9 mouse cellular contexts compared by ENCODE assay signal in the genomic region with DNA sequence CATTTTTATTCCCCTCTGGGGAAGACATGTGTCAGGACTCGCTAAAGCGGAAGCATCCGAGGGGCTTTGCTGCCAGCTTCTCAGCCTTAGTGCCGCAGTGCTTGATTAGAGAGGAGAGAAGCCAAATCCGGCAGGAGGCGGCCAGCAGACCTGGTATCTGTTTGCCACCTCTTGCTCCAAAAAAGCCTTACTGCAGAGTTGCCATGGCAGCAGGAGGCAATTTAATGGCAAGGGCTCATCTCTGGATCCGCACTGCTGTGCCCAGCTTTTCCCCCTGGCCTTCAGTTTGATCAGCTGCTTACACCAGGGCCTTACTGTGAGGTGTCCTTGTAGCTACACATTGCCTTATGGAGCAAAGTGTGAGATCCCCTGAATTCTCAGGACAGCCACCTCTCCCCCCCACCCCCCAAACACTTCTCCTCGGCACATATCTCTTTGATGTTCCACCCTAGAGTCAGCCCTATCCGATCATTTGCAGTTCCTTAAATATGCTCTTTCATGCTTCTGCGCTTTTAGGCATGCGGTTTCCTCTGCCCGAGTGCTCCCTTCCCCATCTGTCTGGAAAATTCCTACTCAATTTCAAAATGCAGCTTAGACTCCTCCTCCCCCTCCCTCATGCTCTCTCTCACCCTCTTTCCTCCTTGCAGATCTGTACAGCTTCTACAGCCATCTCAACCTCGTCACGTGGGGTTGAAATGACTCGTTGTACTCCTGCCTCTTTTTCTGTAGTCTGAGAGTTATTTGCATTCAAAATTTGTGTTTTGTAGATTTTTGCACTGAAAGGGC.
DNase-seq lines count a peak whose midpoint lies in the region; ATAC-seq and TF ChIP-seq lines count a peak whose summit lies in the region.
"Had no signal": no experiment of that assay in that cellular context is flagged by ENCODE, and none has a peak within 500 bp of the region (broad histone marks: within the 10 kb centered on the region; RNA-seq: fewer than 3 reads in every experiment).

No protein-coding gene starts in this region.

- H3K4me3 ChIP-seq in heart, embryonic 16.5 days (ENCODE audit: low read length), result no peak overlapping the region
- H3K4me3 ChIP-seq in layer of hippocampus, adult 2 months, result peak overlapping the region; percentile 1
- H3K4me3 ChIP-seq in stomach, embryonic 16.5 days (replicated peaks; ENCODE audit: low read length), result no peak overlapping the region
- H3K4me3 ChIP-seq: stomach, embryonic 15.5 days had no signal

- H3K9me3 ChIP-seq in heart, embryonic 16.5 days (replicated peaks; ENCODE audit: control insufficient read depth, low read length), result no peaks in the 10 kb centered on the region
- H3K9me3 ChIP-seq in stomach, embryonic 16.5 days (replicated peaks; ENCODE audit: control insufficient read depth, low read length), result no peaks in the 10 kb centered on the region
- H3K9me3 ChIP-seq: stomach, embryonic 15.5 days had no signal

- H3K4me2 ChIP-seq in heart, embryonic 16.5 days (ENCODE audit: low read depth, low read length), result no peak overlapping the region
- H3K4me2 ChIP-seq in stomach, embryonic 16.5 days (ENCODE audit: low read depth, low read length), result no peak overlapping the region
- H3K4me2 ChIP-seq: stomach, embryonic 15.5 days had no signal

- no peak overlapping the region for H3K27ac ChIP-seq in heart, embryonic 16.5 days (ENCODE audit: low read length)
- peak overlapping the region; percentile 95 for H3K27ac ChIP-seq in layer of hippocampus, adult 2 months
- H3K27ac ChIP-seq in stomach, embryonic 16.5 days (ENCODE audit: low read length), result peak overlapping the region; percentile 7; the same call in 1 of the 2 replicates
- H3K27ac ChIP-seq: stomach, embryonic 15.5 days had no signal

- 39% methylated on average over 15 of the region's 15 CpGs for WGBS in heart, embryonic 16.5 days
- 47% methylated on average over 15 of the region's 15 CpGs for WGBS in stomach, embryonic 16.5 days

- peak; percentile 46; the same call in 1 of the 2 replicates for ATAC-seq in heart, embryonic 16.5 days (replicated peaks; ENCODE audit: extremely low read depth, insufficient read depth, low FRiP score)
- ATAC-seq in megakaryocyte, adult 5-6 weeks (ENCODE audit: poor library complexity, severe bottlenecking), result peak; percentile 79
- ATAC-seq in stomach, embryonic 16.5 days (ENCODE audit: insufficient read depth, low FRiP score), result peak; percentile 69; the same call in 1 of the 2 replicates

- H3K36me3 ChIP-seq in heart, embryonic 16.5 days (ENCODE audit: control insufficient read depth, insufficient read depth), result no peaks in the 10 kb centered on the region
- no peaks in the 10 kb centered on the region for H3K36me3 ChIP-seq in stomach, embryonic 16.5 days (ENCODE audit: control insufficient read depth, insufficient read depth, low read length)

- no peak for TF ChIP-seq CTCF in layer of hippocampus, adult 2 months (conservative IDR thresholded peaks at IDR 0.05)

- H3K9ac ChIP-seq in heart, embryonic 16.5 days (ENCODE audit: low read length), result no peak overlapping the region
- no peak overlapping the region; the same call in 1 of the 2 replicates for H3K9ac ChIP-seq in stomach, embryonic 16.5 days (ENCODE audit: low read length)
- H3K9ac ChIP-seq: stomach, embryonic 15.5 days had no signal

- DNase-seq in spleen, postnatal 36 days (ENCODE audit: low spot score in 2 of 2), result peak; percentile 10 to 22
- DNase-seq in spleen, adult 18-20 months, result no peak
- DNase-seq in cerebellum, postnatal 14 days, result peak; percentile 85 to 87
- peak; percentile 63 to 83 for DNase-seq in layer of hippocampus, adult 2 months (ENCODE audit: low spot score in 2 of 2)
- DNase-seq in thymus, postnatal 10 days (ENCODE audit: low spot score in 2 of 2), result no peak

- H3K27me3 ChIP-seq in heart, embryonic 16.5 days (ENCODE audit: control insufficient read depth, insufficient read depth, low read length), result no peaks in the 10 kb centered on the region
- no peaks in the 10 kb centered on the region for H3K27me3 ChIP-seq in stomach, embryonic 16.5 days (ENCODE audit: control insufficient read depth, insufficient read depth, low read length)
- H3K27me3 ChIP-seq: stomach, embryonic 15.5 days had no signal

- peaks cover 32% of the 10 kb centered on the region for H3K4me1 ChIP-seq in heart, embryonic 16.5 days (ENCODE audit: control insufficient read depth, insufficient read depth, low read length)
- peaks cover 19% of the 10 kb centered on the region for H3K4me1 ChIP-seq in stomach, embryonic 16.5 days (ENCODE audit: control insufficient read depth, insufficient read depth, low read length)

Comparison
In these comparisons a context has a peak if more than half of its experiments do, and no peak if none do; other contexts are left out.
1. DNase-seq: peak in spleen, postnatal 36 days (2 of 2), cerebellum, postnatal 14 days (2 of 2) and layer of hippocampus, adult 2 months (2 of 2); none in spleen, adult 18-20 months (0 of 2) and thymus, postnatal 10 days (0 of 2).
2. Peak in every context shown above with its lines, with median percentiles within 50 percentile points of each other: ATAC-seq.